Mouse (Mus musculus) forebrain, embryonic 14.5 days (tissue): ENCODE measurements around the gene Hspa1b. TPM values are rescaled to one million over a fixed set of nuclear protein-coding genes. Genes with fewer than 3 reads are reported as not detected.

ENCODE experiments used
- ATAC-seq: fragments of 200-750 bp; cut with Nextera tagmentation; 2 replicates; pipeline ENCODE4 v1.8.0; 2017; ENCODE audit warnings: mild to moderate bottlenecking, moderate library complexity
- DNase-seq: peaks from one replicate; pipeline ENCODE4 v3.0.0-alpha.2; 2015; ENCODE audit warnings: low spot score
- H3K27ac ChIP-seq: fragments of 300-500 bp; sonication (generic); 2 replicates; pipeline ENCODE4 v1.5.1; 2014; ENCODE audit warnings: low read depth, mild to moderate bottlenecking, control low read depth, low read length, moderate library complexity
- H3K27me3 ChIP-seq: fragments of 300-500 bp; sonication (generic); replicated peaks from 2 replicates; pipeline ENCODE4 v1.6.1; 2014; ENCODE audit warnings: low read length, control low read depth, mixed read lengths; ENCODE audit not compliant: control insufficient read depth, insufficient read depth
- H3K36me3 ChIP-seq: fragments of 300-500 bp; sonication (generic); 2 replicates; pipeline ENCODE4 v1.6.1; 2014; ENCODE audit warnings: low read length, control low read depth; ENCODE audit not compliant: control insufficient read depth, insufficient read depth
- H3K4me1 ChIP-seq: fragments of 300-500 bp; sonication (generic); 2 replicates; pipeline ENCODE4 v1.6.1; 2014; ENCODE audit warnings: antibody characterized with exemption, low read length, control low read depth; ENCODE audit not compliant: control insufficient read depth, insufficient read depth
- H3K4me2 ChIP-seq: fragments of 300-500 bp; sonication (generic); 2 replicates; pipeline ENCODE4 v1.6.1; 2014; ENCODE audit warnings: mild to moderate bottlenecking, control low read depth, low read length
- H3K4me3 ChIP-seq: fragments of 300-500 bp; sonication (generic); 2 replicates; pipeline ENCODE4 v1.5.1; 2014; ENCODE audit warnings: low read depth, low read length, control low read depth
- H3K9ac ChIP-seq: fragments of 300-500 bp; sonication (generic); 2 replicates; pipeline ENCODE4 v1.6.1; 2014; ENCODE audit warnings: mild to moderate bottlenecking, low read length, control low read depth, moderate library complexity
- H3K9me3 ChIP-seq: fragments of 300-500 bp; sonication (generic); replicated peaks from 2 replicates; pipeline ENCODE4 v1.6.1; 2016; ENCODE audit warnings: low read length, control low read depth, mixed read lengths; ENCODE audit not compliant: control insufficient read depth
- WGBS: fragments of 180-500 bp; shearing (Covaris S2); extraction: QIAGEN DNeasy Blood & Tissue Kit; methylation state at CpG from one replicate; pipeline ENCODE4 v1.1.7; 2014; 5-methylcytosine and 5-hydroxymethylcytosine counted together
- polyA plus RNA-seq: library from polyadenylated mRNA; unstranded; fragments of >200 nt; fragmentation: Nextera tagmentation; extraction: Ambion mirVana; gene quantifications from 2 replicates; pipeline ENCODE4 v1.2.1, GENCODE M21; 2014

Hspa1b gene
- polyA plus RNA-seq, 1 experiment from 2014 or later, result not detected

- ATAC-seq, result no peak
- no peaks in the 10 kb centered on the region for H3K9me3 ChIP-seq
- no peak overlapping the region for H3K4me2 ChIP-seq
- H3K4me1 ChIP-seq, result peaks cover 9% of the 10 kb centered on the region
- no peaks in the 10 kb centered on the region for H3K27me3 ChIP-seq
- peaks cover 34% of the 10 kb centered on the region for H3K36me3 ChIP-seq
- DNase-seq, result no peak
- no peak overlapping the region for H3K27ac ChIP-seq
- WGBS, result 82% methylated on average over 5 of the region's 5 CpGs
- H3K9ac ChIP-seq, result no peak overlapping the region
- no peak overlapping the region for H3K4me3 ChIP-seq
These were observed 12.4 kb downstream of the Hspa1b start for GRCm38 (mm10) chr17:34946486-34947140.

- Histone ChIP-seq H3K9me3 (no peaks in the 10 kb centered on the region), H3K4me3 (no peak overlapping the region), H3K9ac (no peak overlapping the region), H3K4me1 (no peaks in the 10 kb centered on the region), H3K36me3 (peaks cover 13% of the 10 kb centered on the region; the same call in 1 of the 2 replicates), H3K4me2 (no peak overlapping the region), H3K27ac (no peak overlapping the region), H3K27me3 (no peaks in the 10 kb centered on the region)
- no peak for DNase-seq
- no peak for ATAC-seq
These were observed 14.7 kb downstream of the Hspa1b start for GRCm38 (mm10) chr17:34944362-34944761.

GRCm38 (mm10) chr17:34943128-34943815 is 15.8 kb downstream of the Hspa1b start:
- DNase-seq (no peak), ATAC-seq (no peak)
- Histone ChIP-seq H3K9ac (no peak overlapping the region), H3K27me3 (no peaks in the 10 kb centered on the region), H3K9me3 (no peaks in the 10 kb centered on the region), H3K4me3 (no peak overlapping the region), H3K4me2 (no peak overlapping the region), H3K36me3 (peaks cover 5% of the 10 kb centered on the region; the same call in 1 of the 2 replicates), H3K27ac (no peak overlapping the region), H3K4me1 (no peaks in the 10 kb centered on the region)
- WGBS, result 81% methylated on average over 4 of the region's 4 CpGs

- H3K4me1 ChIP-seq, result no peaks in the 10 kb centered on the region
- H3K27ac ChIP-seq, result no peak overlapping the region; the same call in 1 of the 2 replicates
- H3K27me3 ChIP-seq, result no peaks in the 10 kb centered on the region
- H3K9ac ChIP-seq, result peak overlapping the region; percentile 4; the same call in 1 of the 2 replicates
- H3K4me2 ChIP-seq, result peak overlapping the region; percentile 34
- DNase-seq, result no peak
- no peaks in the 10 kb centered on the region for H3K36me3 ChIP-seq
- 5% methylated on average over 15 of the region's 15 CpGs for WGBS
- H3K9me3 ChIP-seq, result no peaks in the 10 kb centered on the region
- ATAC-seq, result 0 out of 2 replicates have a peak, but pooled peaks have one; percentile 20
- peak overlapping the region; percentile 7; the same call in 1 of the 2 replicates for H3K4me3 ChIP-seq
These were observed 17.5 kb downstream of the Hspa1b start for GRCm38 (mm10) chr17:34941344-34942041.

- ATAC-seq (no peak), DNase-seq (no peak)
- Histone ChIP-seq H3K9me3 (no peaks in the 10 kb centered on the region), H3K4me2 (no peak overlapping the region), H3K27ac (no peak overlapping the region), H3K36me3 (0 out of 2 replicates have a peak, but pooled peaks cover 6% of the 10 kb centered on the region), H3K4me3 (no peak overlapping the region), H3K27me3 (no peaks in the 10 kb centered on the region), H3K4me1 (no peaks in the 10 kb centered on the region), H3K9ac (no peak overlapping the region)
- WGBS, result 89% methylated on average over 6 of the region's 6 CpGs
These were observed 21.0 kb downstream of the Hspa1b start for GRCm38 (mm10) chr17:34937960-34938505.

- Histone ChIP-seq H3K27ac (no peak overlapping the region), H3K9me3 (no peaks in the 10 kb centered on the region), H3K36me3 (0 out of 2 replicates have a peak, but pooled peaks cover 6% of the 10 kb centered on the region), H3K4me1 (peaks cover 7% of the 10 kb centered on the region; the same call in 1 of the 2 replicates), H3K9ac (no peak overlapping the region), H3K27me3 (no peaks in the 10 kb centered on the region), H3K4me2 (no peak overlapping the region), H3K4me3 (no peak overlapping the region)
- WGBS, result 66% methylated on average over 8 of the region's 8 CpGs
- ATAC-seq, result no peak
- no peak for DNase-seq
These were observed 24.2 kb downstream of the Hspa1b start for GRCm38 (mm10) chr17:34934830-34935229.

GRCm38 (mm10) chr17:34934031-34934430 is 25.0 kb downstream of the Hspa1b start:
- Histone ChIP-seq H3K9ac (no peak overlapping the region), H3K4me1 (peaks cover 7% of the 10 kb centered on the region; the same call in 1 of the 2 replicates), H3K4me2 (no peak overlapping the region), H3K36me3 (0 out of 2 replicates have a peak, but pooled peaks cover 6% of the 10 kb centered on the region), H3K4me3 (no peak overlapping the region), H3K27me3 (no peaks in the 10 kb centered on the region), H3K9me3 (no peaks in the 10 kb centered on the region), H3K27ac (peak overlapping the region; percentile 30; the same call in 1 of the 2 replicates)
- WGBS, result 80% methylated on average over 24 of the region's 24 CpGs
- no peak for DNase-seq
- no peak for ATAC-seq

GRCm38 (mm10) chr17:34932287-34932686 is 26.8 kb downstream of the Hspa1b start:
- peak overlapping the region; percentile 97 for H3K4me2 ChIP-seq
- peak overlapping the region; percentile 68 for H3K4me3 ChIP-seq
- WGBS, result 91% methylated on average over 8 of the region's 8 CpGs
- peaks cover 7% of the 10 kb centered on the region; the same call in 1 of the 2 replicates for H3K4me1 ChIP-seq
- DNase-seq (no peak), ATAC-seq (no peak)
- no peak overlapping the region for H3K27ac ChIP-seq
- peak overlapping the region; percentile 79 for H3K9ac ChIP-seq
- 0 out of 2 replicates have a peak, but pooled peaks cover 6% of the 10 kb centered on the region for H3K36me3 ChIP-seq
- no peaks in the 10 kb centered on the region for H3K27me3 ChIP-seq
- H3K9me3 ChIP-seq, result no peaks in the 10 kb centered on the region
